Mouse (Mus musculus) skeletal muscle tissue, adult 2 months (tissue): ENCODE data around the gene Myof.

Experiments used
- DNase-seq: peaks from one replicate; pipeline ENCODE4 v3.0.0-alpha.2; 2012; ENCODE audit warnings: low read depth, low spot score

The Myof gene

DNA sequence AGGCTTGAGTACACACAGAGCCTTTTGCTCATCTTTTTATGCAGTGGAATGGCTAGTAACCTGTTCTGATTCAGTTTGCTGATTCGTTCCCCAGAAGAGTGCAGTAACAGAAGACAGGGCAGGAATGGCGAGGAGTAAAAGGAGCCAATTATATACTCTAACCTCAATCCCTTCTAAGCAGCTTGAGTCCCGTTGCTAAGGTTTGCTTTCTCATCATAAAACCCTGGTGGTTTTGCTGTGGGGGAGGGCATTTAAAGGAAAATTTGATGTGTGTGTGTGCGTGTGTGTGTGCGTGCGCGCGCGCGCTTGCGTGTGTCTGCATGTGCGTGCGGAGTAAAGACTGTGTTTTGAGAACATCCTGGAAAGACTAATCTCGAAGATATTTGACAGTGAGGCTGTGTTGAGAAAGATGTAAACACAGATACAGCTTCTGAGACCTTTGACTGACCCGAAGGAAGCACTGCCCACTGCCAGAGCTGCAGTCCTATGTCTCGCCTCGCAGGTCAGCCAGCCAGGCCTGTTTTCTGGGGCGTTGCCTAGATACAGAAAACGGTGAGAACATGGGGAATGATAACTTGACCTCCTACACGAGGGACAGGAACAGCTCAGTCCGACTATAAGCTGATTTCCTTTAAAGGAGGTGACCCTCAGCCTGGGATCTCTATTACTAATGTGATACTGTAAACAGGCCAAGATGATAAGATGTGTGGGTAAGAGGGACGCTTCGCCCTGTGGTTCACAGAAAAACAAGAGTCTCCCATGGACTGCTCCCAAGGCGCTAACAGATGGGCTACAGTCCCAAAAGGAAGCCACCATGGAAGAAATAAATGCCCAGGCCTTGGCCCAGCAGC, 39.5 kb downstream of the Myof start:
- no peak for DNase-seq

DNA sequence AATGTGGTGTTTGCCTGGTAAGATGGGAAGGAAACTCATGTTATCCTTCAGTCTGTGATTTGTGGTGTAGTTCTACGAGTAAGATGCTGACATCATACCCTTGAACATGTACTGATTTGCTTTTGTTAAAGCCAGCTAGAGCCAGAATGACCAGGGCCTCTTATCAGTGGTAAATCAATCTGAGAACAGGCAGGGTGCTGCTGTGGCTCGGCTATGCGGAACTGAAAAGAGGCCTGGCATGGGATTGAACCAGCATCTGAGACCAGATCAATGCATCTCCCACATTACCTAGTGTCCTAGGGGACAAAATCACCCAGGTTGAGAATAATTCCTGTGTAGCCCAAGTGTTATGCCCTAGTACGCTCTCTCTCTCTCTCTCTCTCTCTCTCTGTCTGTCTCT, 40.6 kb downstream of the Myof start:
- no peak for DNase-seq

GRCm38 (mm10) chr19:38000990-38001389, 42.4 kb downstream of the Myof start:
- no peak for DNase-seq

DNA sequence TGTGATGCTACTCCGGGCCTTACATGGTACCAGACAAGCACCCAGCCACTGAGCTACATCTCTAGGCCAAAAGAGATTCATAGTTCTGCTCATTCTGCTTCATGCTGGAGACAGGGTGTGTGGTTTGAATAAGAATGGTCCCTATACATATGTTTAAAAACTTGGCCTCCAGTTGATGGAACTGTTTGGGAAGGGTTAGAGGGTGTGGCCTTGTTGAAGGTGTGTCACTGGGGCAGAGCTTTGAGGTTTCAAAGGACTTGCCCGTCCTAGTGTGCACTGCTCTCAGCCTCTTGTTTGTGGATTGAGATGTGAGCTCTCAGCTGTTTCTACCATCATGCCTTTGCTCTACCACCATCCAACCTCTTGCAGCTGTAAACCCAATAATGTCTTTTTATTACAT, 43.4 kb downstream of the Myof start:
- no peak for DNase-seq

DNA sequence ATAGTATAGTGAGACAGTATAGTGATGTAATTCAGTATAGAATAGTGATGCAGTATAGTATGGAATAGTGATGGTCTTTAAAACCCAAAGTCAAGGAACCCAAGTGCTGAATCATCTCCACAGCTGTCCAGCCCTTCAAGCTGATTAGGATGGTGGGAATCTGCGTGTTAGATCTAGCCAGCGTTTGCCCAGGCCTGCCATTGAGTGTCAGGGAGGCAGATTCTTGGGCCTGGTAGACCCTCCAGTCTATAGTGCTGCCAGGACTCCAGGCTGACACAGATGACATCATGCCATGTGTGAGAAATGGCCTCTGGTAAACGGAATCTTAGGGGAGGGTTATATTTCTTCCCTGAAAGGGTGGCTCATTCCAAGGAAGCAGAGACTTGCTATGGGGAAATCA, 49.1 kb downstream of the Myof start:
- no peak for DNase-seq

- no peak for DNase-seq
Observed at GRCm38 (mm10) chr19:37992184-37992554, 51.2 kb downstream of the Myof start.

GRCm38 (mm10) chr19:37991399-37992183, 51.8 kb downstream of the Myof start:
- DNase-seq: peak; percentile 49

DNA sequence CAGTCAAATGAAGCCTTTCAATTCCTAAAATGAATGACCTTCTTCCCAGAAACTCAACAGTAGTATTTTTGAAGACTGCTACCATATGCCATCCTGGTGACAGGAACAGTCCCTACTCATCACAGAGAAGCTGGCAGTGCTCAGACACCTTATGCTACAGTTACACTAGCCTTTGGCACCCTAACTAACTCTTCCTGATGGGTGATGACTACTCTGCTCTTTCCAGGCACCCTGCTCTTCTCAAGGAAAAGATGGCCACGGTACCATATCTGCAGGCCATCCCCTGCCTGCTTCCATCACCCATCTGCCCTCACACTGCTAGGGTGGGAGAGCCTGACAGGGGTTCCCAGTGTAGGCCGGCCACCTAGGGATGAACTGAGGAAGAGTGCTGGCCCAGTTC, 53.4 kb downstream of the Myof start:
- no peak for DNase-seq

DNA sequence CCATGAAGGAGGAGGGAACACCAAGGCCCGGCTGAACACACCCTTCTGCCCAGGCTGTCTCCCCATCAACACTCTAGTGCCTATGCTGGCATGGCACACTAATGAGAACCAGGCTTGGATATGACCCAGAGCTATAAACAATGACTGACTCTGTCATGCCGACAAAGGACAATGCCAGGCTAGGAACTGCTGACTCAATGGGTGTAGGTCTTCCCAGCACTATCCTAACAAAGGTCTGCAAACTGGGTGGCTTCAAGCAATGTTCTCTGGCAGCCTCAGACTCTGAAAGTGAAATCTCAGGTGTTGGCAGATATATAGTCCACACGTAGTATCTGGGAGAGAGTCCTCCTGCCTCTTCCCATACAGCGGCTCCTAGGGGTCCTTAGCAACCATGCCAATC, 55.2 kb downstream of the Myof start:
- DNase-seq: no peak

- DNase-seq: no peak
Observed at GRCm38 (mm10) chr19:37985730-37986129, 57.6 kb downstream of the Myof start.

GRCm38 (mm10) chr19:37975951-37976350, 67.4 kb downstream of the Myof start:
- DNase-seq: no peak

DNA sequence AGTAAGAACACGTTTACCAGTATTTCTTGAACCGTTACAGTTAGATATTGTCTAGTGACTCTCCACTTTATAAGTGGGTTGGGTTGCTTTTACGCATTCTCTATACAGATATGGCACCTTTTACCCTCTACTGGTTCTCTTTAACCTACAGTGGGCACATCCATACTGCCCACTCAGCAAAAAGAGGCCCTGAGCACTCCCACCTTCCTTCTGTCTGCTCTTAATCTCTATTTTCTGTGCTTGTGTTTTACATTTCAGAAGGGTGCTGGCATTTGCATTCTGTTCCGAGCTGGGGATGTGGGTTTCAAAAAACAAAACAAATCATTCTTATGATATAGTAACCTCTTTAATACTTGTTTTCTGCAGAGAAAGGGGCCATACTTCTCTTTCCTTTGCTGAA, 72.8 kb downstream of the Myof start:
- no peak for DNase-seq

GRCm38 (mm10) chr19:37970004-37970403, 73.4 kb downstream of the Myof start:
- no peak for DNase-seq

DNA sequence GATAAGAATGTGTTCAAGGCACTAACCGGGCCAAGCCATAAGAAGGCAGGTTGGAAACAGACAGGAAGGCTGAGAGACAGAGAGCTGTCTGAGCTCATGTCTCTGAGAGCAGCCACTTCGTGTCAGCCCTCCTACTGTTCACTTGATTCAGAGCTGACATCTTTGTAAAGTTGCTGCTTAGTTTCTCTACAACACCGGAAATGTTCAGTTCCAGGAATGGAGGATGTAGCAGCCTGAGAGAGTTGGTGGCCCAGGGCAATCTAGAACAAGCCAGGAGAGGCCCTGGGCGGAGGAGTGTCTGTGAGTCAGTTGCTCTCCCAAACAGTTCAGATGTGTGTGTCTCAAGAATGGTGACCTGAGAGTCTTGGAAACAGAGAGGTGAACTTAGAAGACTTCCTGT, 77.5 kb downstream of the Myof start:
- no peak for DNase-seq

GRCm38 (mm10) chr19:37963421-37963820, 80.0 kb downstream of the Myof start:
- DNase-seq: no peak

- no peak for DNase-seq
Observed at GRCm38 (mm10) chr19:37960791-37961190, 82.6 kb downstream of the Myof start.

DNA sequence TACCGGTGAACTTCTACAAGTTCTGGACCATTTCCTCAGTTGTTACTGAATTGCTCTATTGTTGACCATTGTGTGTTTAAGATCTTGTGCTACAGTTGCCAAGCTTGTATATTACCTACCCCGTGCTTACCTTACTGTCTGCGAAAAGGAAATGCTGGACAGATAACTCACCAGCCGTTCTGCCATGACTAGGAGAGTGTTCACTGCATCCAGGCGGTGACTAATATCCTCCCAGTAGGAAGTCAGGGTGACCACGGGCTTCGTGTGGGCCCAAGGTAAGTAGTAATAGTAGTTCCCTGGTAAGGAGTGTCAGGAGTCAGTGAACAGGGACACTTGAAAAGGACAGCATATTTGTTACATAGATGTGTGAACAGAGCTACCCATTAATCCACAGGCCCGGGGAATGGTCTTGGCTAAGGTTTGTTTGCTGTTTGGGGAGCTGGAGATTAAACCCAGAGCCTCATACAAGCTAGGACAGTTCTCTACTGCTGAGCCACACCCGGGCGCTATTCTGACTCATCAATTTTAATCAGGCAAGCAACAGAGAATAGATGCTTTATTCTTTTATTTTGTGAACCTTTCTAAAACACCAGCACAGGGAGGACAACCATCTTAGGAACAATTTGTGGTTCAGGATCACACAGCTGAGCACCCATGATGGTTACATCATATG, 83.7 kb downstream of the Myof start:
- DNase-seq: no peak

DNA sequence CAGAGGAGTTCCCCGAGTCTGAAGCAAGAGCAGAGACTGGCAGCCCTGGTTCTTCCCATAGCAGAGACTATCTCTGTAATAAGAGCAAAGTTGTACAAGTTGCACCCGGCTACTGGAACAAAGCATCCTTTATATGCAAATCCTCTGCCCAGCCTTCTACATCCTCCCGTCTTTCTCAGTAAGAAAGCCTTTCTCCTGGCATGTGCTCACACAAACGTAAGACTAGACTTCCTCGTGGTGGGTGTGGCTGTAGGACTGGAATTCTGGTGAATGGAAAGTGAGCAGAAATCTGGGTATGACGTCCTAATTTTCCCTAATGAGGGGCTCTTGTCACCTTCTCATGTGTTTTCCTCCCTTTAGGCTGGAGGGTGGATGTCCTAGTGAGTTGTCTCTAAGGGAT, 84.3 kb downstream of the Myof start:
- no peak for DNase-seq

DNA sequence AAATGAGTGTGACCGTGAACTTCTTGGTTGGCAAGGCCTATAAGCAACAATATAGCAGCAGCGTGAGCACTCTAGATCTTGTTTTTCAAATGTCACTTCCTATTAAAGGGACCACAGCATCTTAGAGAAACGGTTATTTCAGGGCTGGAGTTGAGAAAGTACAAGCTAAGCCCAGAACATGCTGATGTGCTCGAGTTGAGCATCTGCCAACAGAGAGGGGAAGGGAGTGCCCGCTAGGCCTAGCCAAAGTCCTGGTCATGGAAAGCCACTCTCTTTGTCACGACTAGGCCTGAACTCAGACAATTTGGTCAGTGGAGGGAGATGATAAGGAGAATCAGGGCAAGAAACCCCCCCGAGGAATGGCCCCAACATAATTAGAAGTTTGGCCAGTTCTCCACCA, 86.1 kb downstream of the Myof start:
- DNase-seq: peak; percentile 78

DNA sequence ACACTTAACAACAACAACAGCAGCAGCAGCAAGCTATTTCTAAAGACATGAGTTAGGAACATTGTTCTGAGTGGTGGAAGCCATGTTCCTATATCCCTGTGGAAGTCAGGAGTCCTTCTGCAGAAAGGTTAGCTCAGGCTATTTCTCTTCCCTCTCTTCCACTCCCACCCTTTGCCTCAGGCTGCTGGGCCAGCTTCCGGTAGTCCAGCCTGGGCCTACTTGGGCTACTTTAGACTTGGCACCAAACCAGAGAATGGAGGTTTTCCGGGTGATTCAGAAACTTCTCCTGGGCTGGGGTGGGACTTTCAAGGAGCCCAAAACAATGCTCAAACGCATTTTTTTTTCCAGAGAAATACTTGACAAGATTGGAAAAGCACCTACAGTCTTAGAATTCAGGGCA, 87.4 kb downstream of the Myof start:
- DNase-seq: no peak

DNA sequence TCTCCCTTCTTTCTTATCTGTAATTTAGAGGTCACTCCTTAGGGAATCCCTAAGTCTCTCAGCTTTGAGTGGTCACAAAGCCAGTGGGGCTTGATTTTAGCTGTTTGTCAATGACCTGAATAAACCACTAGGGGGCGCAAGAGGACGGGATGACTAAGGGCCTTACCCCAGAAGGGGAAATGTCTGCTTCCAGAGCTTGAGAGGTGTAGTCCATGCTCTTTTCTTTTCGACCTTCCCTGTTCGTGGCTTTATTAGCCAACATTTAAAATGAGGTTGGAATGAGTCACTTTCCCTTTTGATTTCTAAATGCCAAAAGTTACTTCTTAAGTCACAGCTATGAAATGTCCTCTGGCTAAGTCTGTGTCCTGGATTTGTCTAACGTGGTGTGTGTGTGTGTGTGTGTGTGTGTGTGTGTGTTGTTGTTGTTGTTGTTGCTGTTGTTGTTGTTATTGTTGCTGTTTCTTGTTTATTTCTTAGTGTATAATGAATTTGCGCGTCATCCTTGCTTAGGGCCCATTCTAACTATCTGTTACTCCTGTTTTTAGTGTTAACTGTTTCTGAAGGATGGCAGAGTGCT, 87.9 kb downstream of the Myof start:
- peak; percentile 78 for DNase-seq

DNA sequence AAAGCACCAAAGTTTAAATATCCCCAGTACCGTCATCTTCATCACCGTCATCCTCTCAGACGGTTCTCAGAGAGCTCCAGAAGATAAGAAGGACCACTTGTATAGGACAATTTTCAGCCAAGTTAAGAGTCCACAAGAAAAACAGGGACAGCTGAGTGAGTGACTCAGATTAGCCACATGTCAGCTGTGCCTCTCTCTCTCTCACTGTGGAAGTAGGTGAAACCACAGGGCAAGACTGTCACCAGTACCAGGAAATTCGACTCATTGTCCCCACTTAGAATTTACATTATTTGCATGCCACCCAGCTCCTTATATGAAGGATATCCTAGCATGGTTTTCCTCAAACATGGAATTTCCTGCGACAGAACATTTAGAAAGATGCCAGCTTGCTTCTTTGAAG, 88.6 kb downstream of the Myof start:
- no peak for DNase-seq
